Mouse (Mus musculus) bone marrow, adult 2 months (tissue): ENCODE data around the gene Trp53.

ENCODE experiments used
- CTCF ChIP-seq: fragments of 200-500 bp; IDR thresholded peaks from 2 replicates; pipeline ENCODE4 v1.5.1; 2011; ENCODE audit warnings: low read length, control low read depth; ENCODE audit not compliant: control insufficient read depth, insufficient read depth
- POLR2A ChIP-seq: fragments of 200-500 bp; IDR thresholded peaks from 2 replicates; pipeline ENCODE4 v1.6.1; 2011; ENCODE audit warnings: low read depth, mild to moderate bottlenecking, control low read depth, low read length, borderline replicate concordance; ENCODE audit not compliant: control insufficient read depth

- TF ChIP-seq CTCF (no peak), POLR2A (no peak)
These were observed at the start of gene Trp53, which contains the start of gene Wrap53 for GRCm38 (mm10) chr11:69580091-69580514.
